Mouse (Mus musculus) heart, embryonic 11.5 days (tissue): ENCODE results near the gene 0610010K14Rik. TPM values are rescaled to one million over a fixed set of nuclear protein-coding genes. Genes with fewer than 3 reads are reported as not detected.

Experiments
- ATAC-seq: fragments of 200-750 bp; cut with Nextera tagmentation; replicated peaks from 2 replicates; pipeline ENCODE4 v1.8.0; 2017; ENCODE audit warnings: moderate library complexity; ENCODE audit not compliant: insufficient number of reproducible peaks, low FRiP score, low TSS enrichment
- H3K27ac ChIP-seq: fragments of 300-500 bp; sonication (generic); 2 replicates; pipeline ENCODE4 v1.5.1; 2014; ENCODE audit warnings: mild to moderate bottlenecking, low read depth, low read length
- H3K27me3 ChIP-seq: fragments of 300-500 bp; sonication (generic); 2 replicates; pipeline ENCODE4 v1.6.1; 2014; ENCODE audit warnings: mild to moderate bottlenecking, low read length, mixed read lengths; ENCODE audit not compliant: control insufficient read depth, insufficient read depth
- H3K36me3 ChIP-seq: fragments of 300-500 bp; sonication (generic); 2 replicates; pipeline ENCODE4 v1.6.1; 2014; ENCODE audit warnings: mild to moderate bottlenecking, low read length, moderate library complexity, mixed read lengths; ENCODE audit not compliant: control insufficient read depth, insufficient read depth
- H3K4me1 ChIP-seq: fragments of 300-500 bp; sonication (generic); 2 replicates; pipeline ENCODE4 v1.6.1; 2014; ENCODE audit warnings: low read length; ENCODE audit not compliant: control insufficient read depth, insufficient read depth
- H3K4me2 ChIP-seq: fragments of 300-500 bp; sonication (generic); 2 replicates; pipeline ENCODE4 v1.6.1; 2014; ENCODE audit warnings: mild to moderate bottlenecking, moderate library complexity
- H3K4me3 ChIP-seq: fragments of 300-500 bp; sonication (generic); 2 replicates; pipeline ENCODE4 v1.5.1; 2014; ENCODE audit warnings: low read depth, low read length
- H3K9ac ChIP-seq: fragments of 300-500 bp; sonication (generic); 2 replicates; pipeline ENCODE4 v1.6.1; 2014; ENCODE audit warnings: mild to moderate bottlenecking, low read depth, low read length, moderate library complexity
- H3K9me3 ChIP-seq: fragments of 300-500 bp; sonication (generic); replicated peaks from 2 replicates; pipeline ENCODE4 v1.6.1; 2016; ENCODE audit warnings: low read length; ENCODE audit not compliant: control insufficient read depth
- WGBS: fragments of 180-500 bp; shearing (Covaris S2); extraction: QIAGEN DNeasy Blood & Tissue Kit; methylation state at CpG from one replicate; pipeline ENCODE4 v1.1.7; 2014; ENCODE audit not compliant: insufficient replicate concordance; 5-methylcytosine and 5-hydroxymethylcytosine counted together
- polyA plus RNA-seq: library from polyadenylated mRNA; unstranded; fragments of >200 nt; fragmentation: Nextera tagmentation; extraction: Ambion mirVana; gene quantifications from 2 replicates; pipeline ENCODE4 v1.2.1, GENCODE M21; 2014

The 0610010K14Rik gene
- polyA plus RNA-seq, 1 experiment from 2014 or later = 132 TPM

DNA sequence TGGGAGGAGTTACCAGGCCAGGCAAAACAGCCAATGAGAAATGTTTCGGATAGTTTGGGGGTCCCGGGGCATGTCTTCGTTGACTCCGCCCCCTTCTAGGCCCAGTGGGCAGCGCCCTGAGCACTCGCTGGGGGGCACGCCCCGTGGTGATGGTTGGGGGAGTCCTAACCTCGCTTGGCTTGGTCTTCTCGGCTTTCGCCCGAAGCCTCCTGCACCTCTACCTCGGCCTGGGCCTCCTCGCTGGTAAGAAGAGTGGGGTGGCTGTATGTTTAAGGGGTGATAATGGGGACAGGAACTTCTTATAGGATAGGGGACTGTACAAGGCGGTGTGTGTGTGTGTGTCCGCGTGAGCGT lies 22.9 kb downstream of the 0610010K14Rik start:
- Histone ChIP-seq H3K36me3 (no peaks in the 10 kb centered on the region), H3K4me2 (peak overlapping the region; percentile 72), H3K27me3 (peaks cover 57% of the 10 kb centered on the region), H3K4me1 (peaks cover 16% of the 10 kb centered on the region), H3K9me3 (no peaks in the 10 kb centered on the region), H3K9ac (no peak overlapping the region), H3K27ac (no peak overlapping the region), H3K4me3 (peak overlapping the region; percentile 45)
- no peak for ATAC-seq
- WGBS = 11% methylated on average over 18 of the region's 18 CpGs

DNA sequence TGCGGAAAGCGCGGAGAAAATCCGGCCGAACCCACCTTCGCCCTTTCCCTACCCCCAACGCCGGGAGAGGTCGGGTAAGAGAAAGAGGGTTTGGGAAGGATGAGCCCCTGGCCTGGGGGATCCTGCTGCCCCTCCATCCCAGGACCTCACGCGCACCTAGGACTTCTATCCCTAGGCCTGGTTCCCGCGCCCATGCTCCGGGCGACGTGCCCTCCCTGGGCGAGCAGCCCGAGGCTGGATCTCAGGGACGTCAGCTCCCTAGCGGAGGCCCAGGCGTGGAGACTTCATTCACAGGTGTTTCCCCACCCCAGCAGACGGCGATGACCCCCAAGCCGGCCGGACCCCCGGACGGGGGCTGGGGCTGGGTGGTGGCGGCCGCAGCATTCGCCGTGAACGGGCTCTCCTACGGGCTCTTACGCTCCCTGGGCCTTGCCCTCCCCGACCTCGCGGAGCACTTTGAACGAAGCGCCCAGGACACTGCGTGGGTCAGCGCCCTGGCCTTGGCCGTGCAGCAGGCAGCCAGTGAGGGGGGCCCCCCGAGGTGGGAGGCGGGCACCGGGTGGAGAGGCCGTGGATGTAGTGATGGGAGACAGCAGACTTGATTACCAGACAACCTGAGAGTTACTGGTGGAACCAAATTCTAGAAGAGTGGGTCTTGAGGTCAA lies 23.4 kb downstream of the 0610010K14Rik start:
- ATAC-seq = peak; percentile 37; the same call in 1 of the 2 replicates
- H3K4me1 ChIP-seq = peaks cover 16% of the 10 kb centered on the region
- H3K4me3 ChIP-seq = peak overlapping the region; percentile 45
- peak overlapping the region; percentile 63; the same call in 1 of the 2 replicates for H3K9ac ChIP-seq
- H3K4me2 ChIP-seq = peak overlapping the region; percentile 72
- no peaks in the 10 kb centered on the region for H3K9me3 ChIP-seq
- no peak overlapping the region for H3K27ac ChIP-seq
- H3K36me3 ChIP-seq = no peaks in the 10 kb centered on the region
- H3K27me3 ChIP-seq = peaks cover 57% of the 10 kb centered on the region
- WGBS = 1% methylated on average over 45 of the region's 46 CpGs

DNA sequence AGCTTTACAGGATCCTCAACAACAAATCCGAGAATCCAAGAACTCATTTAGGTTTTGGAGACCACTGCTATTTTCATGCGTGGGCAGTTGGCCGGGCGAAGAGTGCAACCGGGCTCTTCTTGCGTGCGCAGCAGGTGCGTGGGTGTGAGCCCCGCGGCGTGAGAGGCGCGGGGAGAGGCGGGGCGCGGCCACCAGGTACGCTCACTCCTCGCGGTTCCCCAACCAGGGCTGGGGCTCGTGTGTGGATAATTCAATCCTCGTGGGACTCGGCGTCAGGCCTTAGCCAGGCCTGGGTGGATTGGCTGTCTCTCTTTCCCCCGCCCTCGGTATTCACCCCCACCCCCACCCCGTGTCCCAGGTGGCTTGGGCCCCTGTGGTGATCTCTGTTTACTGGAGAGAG lies 24.0 kb downstream of the 0610010K14Rik start:
- Histone ChIP-seq H3K4me3 (peak overlapping the region; percentile 45), H3K27ac (no peak overlapping the region), H3K9ac (no peak overlapping the region), H3K36me3 (no peaks in the 10 kb centered on the region), H3K27me3 (peaks cover 55% of the 10 kb centered on the region), H3K4me1 (peaks cover 16% of the 10 kb centered on the region), H3K4me2 (peak overlapping the region; percentile 72), H3K9me3 (no peaks in the 10 kb centered on the region)
- 12% methylated on average over 26 of the region's 26 CpGs for WGBS
- no peak for ATAC-seq

DNA sequence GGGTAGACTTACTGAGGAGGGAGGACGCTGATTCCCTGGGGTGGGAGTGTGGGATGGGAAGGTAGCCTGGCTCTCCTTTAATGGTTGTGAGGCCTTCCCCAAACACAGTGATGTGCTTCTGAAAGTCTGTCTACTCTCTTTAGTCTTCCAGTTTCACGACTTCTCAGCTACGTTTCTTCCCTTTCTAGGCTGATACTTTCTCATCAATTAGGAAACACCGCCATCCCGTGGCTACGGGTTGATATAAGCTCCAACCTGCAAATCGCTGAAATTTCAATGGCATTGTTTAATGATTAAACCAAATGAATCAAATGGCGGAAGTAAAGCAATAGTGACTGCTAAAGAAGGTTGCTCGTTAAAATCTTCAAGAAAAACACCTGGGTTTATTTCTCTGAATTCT lies 24.8 kb downstream of the 0610010K14Rik start:
- Histone ChIP-seq H3K4me3 (no peak overlapping the region), H3K36me3 (no peaks in the 10 kb centered on the region), H3K4me1 (peaks cover 16% of the 10 kb centered on the region), H3K4me2 (no peak overlapping the region), H3K27ac (no peak overlapping the region), H3K27me3 (peaks cover 52% of the 10 kb centered on the region), H3K9ac (no peak overlapping the region), H3K9me3 (no peaks in the 10 kb centered on the region)
- 17% methylated on average over 9 of the region's 9 CpGs for WGBS
- no peak for ATAC-seq

DNA sequence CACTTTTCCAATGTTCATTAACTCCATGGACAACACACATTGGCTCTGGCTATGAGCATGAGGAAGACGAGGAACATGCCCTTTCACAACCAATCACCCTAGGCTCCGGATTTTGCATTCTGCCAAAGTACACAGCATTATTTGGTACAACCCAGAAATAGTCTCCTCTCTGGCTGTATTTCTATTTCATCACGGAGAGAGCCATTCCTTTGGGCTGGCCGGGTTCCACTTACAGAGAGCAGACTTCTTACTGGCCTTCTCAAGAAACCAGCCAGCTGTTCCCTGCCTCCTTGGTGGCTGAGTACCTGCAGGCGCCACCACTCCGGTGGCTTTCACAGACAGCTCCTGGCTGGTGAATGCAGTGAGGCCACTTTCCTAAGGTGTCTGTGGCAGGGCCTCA lies 25.3 kb downstream of the 0610010K14Rik start, which contains the start of gene Slc16a11:
Slc16a11 (plus strand) TSS at position 330 of the 400 bp plus-strand sequence.
- peaks cover 48% of the 10 kb centered on the region for H3K27me3 ChIP-seq
- H3K27ac ChIP-seq = no peak within 1 kb of the TSS
- H3K4me1 ChIP-seq = peaks cover 16% of the 10 kb centered on the region
- H3K4me2 ChIP-seq = no peak within 1 kb of the TSS; the same call in 1 of the 2 replicates
- no peak within 1 kb of the TSS for H3K9ac ChIP-seq
- ATAC-seq = no peak
- WGBS = 56% methylated on average over 6 of the region's 6 CpGs
- peak within 1 kb of the TSS; percentile 45; the same call in 1 of the 2 replicates for H3K4me3 ChIP-seq
- no peaks in the 10 kb centered on the region for H3K9me3 ChIP-seq
- no peaks in the 10 kb centered on the region for H3K36me3 ChIP-seq

DNA sequence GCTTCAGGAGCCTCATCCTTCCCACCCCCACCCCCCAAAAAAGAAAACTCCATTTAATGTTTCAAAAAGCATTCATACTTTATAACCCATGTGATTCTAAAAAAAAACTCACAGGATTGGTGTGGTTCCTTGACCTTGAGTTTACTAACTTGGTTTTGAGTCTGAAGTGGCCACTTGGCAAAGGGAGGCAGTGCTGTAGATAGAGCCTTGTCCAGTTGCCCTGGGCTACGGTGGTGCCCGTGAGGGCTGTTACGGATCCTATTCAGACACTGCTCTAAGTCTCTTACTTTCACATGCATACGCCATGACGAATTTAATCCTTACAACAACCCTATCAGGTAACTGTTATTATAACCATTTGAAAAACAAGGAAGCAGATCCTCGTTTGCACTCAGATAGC lies 25.7 kb downstream of the 0610010K14Rik start:
- no peaks in the 10 kb centered on the region for H3K36me3 ChIP-seq
- no peak overlapping the region for H3K4me3 ChIP-seq
- no peak overlapping the region for H3K27ac ChIP-seq
- no peak overlapping the region for H3K9ac ChIP-seq
- H3K9me3 ChIP-seq = no peaks in the 10 kb centered on the region
- H3K4me2 ChIP-seq = no peak overlapping the region
- peaks cover 44% of the 10 kb centered on the region for H3K27me3 ChIP-seq
- peaks cover 16% of the 10 kb centered on the region for H3K4me1 ChIP-seq
- WGBS = 64% methylated on average over 6 of the region's 6 CpGs
- ATAC-seq = no peak

DNA sequence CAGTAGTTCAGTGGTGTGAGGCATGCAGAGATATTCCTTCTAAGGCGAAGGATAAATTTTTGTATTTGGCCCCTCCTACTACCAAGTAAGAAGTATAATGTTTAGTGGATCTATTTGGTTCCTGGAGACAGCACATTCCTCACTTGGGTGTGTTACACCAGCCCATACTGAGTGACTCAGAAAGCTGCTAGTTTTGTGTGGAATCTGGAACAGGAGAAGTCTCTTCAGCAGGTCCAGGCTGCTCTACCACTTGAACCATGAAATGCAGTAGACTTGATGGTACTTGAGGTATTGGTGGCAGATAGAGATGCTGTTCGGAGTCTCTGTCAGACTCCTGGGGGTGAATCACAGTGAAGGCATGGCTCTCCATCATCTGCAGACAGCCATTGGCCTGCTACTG lies 27.0 kb downstream of the 0610010K14Rik start:
- Histone ChIP-seq H3K4me2 (no peak overlapping the region), H3K9ac (no peak overlapping the region), H3K27me3 (peaks cover 34% of the 10 kb centered on the region), H3K27ac (no peak overlapping the region), H3K36me3 (no peaks in the 10 kb centered on the region), H3K4me1 (peaks cover 16% of the 10 kb centered on the region), H3K4me3 (no peak overlapping the region), H3K9me3 (no peaks in the 10 kb centered on the region)
- WGBS = 72% methylated on average over 2 of the region's 2 CpGs
- ATAC-seq = no peak

DNA sequence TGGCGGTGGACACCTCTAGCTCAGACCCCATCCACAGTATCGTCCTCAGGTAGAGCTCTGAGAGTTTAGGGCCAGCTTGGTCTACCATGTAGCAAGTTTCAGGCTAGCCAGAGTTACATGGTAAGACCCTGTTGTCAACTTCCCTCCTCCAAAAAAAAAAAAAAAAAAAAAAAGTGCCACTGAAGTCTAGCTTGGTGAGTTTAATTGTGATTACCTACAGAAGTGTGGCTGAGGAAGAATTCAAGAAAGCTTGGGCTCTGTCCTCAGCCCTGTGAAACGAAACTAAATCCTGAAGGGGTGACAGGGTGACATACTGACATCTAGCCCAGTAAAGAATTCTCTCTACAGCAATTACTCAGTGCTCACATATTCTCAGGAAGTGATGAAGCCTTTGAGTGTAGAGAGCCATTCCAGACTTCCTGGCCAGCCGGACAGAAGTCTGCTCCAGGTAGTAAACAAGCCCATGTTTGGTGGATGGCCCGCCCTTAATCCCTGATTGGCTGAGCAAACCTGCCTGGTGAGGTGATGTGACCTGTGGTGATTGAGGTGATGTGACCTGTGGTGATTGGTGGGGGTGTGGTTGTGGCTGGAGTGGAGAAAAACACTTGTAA lies 28.8 kb downstream of the 0610010K14Rik start:
- H3K27ac ChIP-seq = no peak overlapping the region
- 61% methylated on average over 5 of the region's 5 CpGs for WGBS
- H3K4me3 ChIP-seq = no peak overlapping the region
- no peak for ATAC-seq
- H3K27me3 ChIP-seq = peaks cover 19% of the 10 kb centered on the region
- H3K9me3 ChIP-seq = no peaks in the 10 kb centered on the region
- peaks cover 3% of the 10 kb centered on the region for H3K4me1 ChIP-seq
- H3K9ac ChIP-seq = no peak overlapping the region
- H3K4me2 ChIP-seq = no peak overlapping the region
- no peaks in the 10 kb centered on the region for H3K36me3 ChIP-seq

DNA sequence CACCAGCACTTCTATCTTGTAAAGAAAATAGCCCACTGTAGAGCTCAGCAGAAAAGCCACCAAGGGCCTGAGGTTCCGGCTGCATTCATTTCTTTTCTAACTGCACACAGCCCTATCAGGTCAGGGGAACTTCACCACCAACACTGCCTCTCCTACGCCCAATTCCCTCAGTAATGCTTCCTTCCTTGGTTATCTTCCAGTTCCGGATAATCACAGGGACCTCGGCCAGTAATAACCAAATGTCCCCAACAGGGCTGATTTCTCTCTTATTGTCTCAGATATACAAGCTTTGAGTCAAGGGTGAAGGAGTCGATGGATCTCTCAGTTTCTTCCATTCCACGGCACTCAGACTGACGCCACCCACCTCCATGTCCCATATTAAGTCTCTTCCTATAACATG lies 30.4 kb downstream of the 0610010K14Rik start:
- H3K4me3 ChIP-seq = no peak overlapping the region
- 62% methylated on average over 7 of the region's 7 CpGs for WGBS
- no peaks in the 10 kb centered on the region for H3K9me3 ChIP-seq
- no peaks in the 10 kb centered on the region for H3K36me3 ChIP-seq
- no peak overlapping the region for H3K9ac ChIP-seq
- no peak overlapping the region for H3K4me2 ChIP-seq
- no peaks in the 10 kb centered on the region for H3K4me1 ChIP-seq
- peaks cover 6% of the 10 kb centered on the region; the same call in 1 of the 2 replicates for H3K27me3 ChIP-seq
- H3K27ac ChIP-seq = no peak overlapping the region
- no peak for ATAC-seq
